Comparison of ENCODE assay signal across 8 mouse cellular contexts in genomic region chr11:87108409-87108754, GRCm38 (mm10). TPM values are rescaled to one million over a fixed set of nuclear protein-coding genes. Genes with fewer than 3 reads are reported as not detected.
A peak's percentile ranks its signal among the peaks of the same experiment; 100 is the strongest.
DNase-seq lines count a peak whose midpoint lies in the region; ATAC-seq and TF ChIP-seq lines count a peak whose summit lies in the region.

Prr11 (minus strand) TSS chr11:87108708.

- WGBS in kidney, postnatal 0 days = 0% methylated on average over 14 of the region's 14 CpGs
- 0% methylated on average over 14 of the region's 14 CpGs for WGBS in embryonic facial prominence, embryonic 11.5 days
- WGBS in intestine, embryonic 14.5 days = under 1% methylated on average over 14 of the region's 14 CpGs
- 0% methylated on average over 14 of the region's 14 CpGs for WGBS in midbrain, postnatal 0 days

- DNase-seq in kidney, postnatal 0 days (ENCODE audit: low spot score) = no peak
- DNase-seq in kidney, postnatal 25 days = no peak
- no peak for DNase-seq in embryonic facial prominence, embryonic 11.5 days (ENCODE audit: low spot score)
- no peak for DNase-seq in intestine, embryonic 14.5 days (ENCODE audit: low spot score)
- DNase-seq in midbrain, postnatal 0 days (ENCODE audit: low spot score) = no peak
- DNase-seq in layer of hippocampus, postnatal 14 days (ENCODE audit: low spot score in 2 of 2) = no peak
- no peak for DNase-seq in cerebellum, adult 18-20 months
- no peak for DNase-seq in layer of hippocampus, postnatal 10 days (ENCODE audit: low spot score in 2 of 2)

- H3K36me3 ChIP-seq in kidney, postnatal 0 days (ENCODE audit: insufficient read depth, low read length) = peaks cover 8% of the 10 kb centered on the region; the same call in 1 of the 2 replicates
- no peaks in the 10 kb centered on the region; the same call in 1 of the 2 replicates for H3K36me3 ChIP-seq in embryonic facial prominence, embryonic 11.5 days (replicated peaks; ENCODE audit: control insufficient read depth, insufficient read depth, low read depth, low read length)
- H3K36me3 ChIP-seq in intestine, embryonic 14.5 days (ENCODE audit: control insufficient read depth, insufficient read depth, low read length) = peaks cover 52% of the 10 kb centered on the region
- H3K36me3 ChIP-seq in midbrain, postnatal 0 days (ENCODE audit: insufficient read depth, low read length) = no peaks in the 10 kb centered on the region

- H3K4me3 ChIP-seq in kidney, postnatal 0 days (replicated peaks; ENCODE audit: low read depth, low read length) = peak within 1 kb of the TSS; percentile 90
- peak within 1 kb of the TSS; percentile 98 for H3K4me3 ChIP-seq in embryonic facial prominence, embryonic 11.5 days (ENCODE audit: low read depth, low read length)
- H3K4me3 ChIP-seq in intestine, embryonic 14.5 days (ENCODE audit: low read depth, low read length) = peak within 1 kb of the TSS; percentile 99
- H3K4me3 ChIP-seq in midbrain, postnatal 0 days (ENCODE audit: low read depth, low read length) = peak within 1 kb of the TSS; percentile 92

- no peaks in the 10 kb centered on the region for H3K9me3 ChIP-seq in kidney, postnatal 0 days (replicated peaks; ENCODE audit: low read length)
- no peaks in the 10 kb centered on the region for H3K9me3 ChIP-seq in embryonic facial prominence, embryonic 11.5 days (replicated peaks; ENCODE audit: control insufficient read depth, low read length)
- no peaks in the 10 kb centered on the region for H3K9me3 ChIP-seq in intestine, embryonic 14.5 days (ENCODE audit: control insufficient read depth, low read length)
- H3K9me3 ChIP-seq in midbrain, postnatal 0 days (ENCODE audit: low read length) = no peaks in the 10 kb centered on the region

- 0 out of 2 replicates have a peak, but pooled peaks cover 6% of the 10 kb centered on the region for H3K4me1 ChIP-seq in kidney, postnatal 0 days (replicated peaks; ENCODE audit: insufficient read depth, low read length)
- no peaks in the 10 kb centered on the region for H3K4me1 ChIP-seq in embryonic facial prominence, embryonic 11.5 days (ENCODE audit: control insufficient read depth, insufficient read depth, low read length)
- peaks cover 9% of the 10 kb centered on the region for H3K4me1 ChIP-seq in intestine, embryonic 14.5 days (replicated peaks; ENCODE audit: control insufficient read depth, insufficient read depth, low read length)
- peaks cover 3% of the 10 kb centered on the region; the same call in 1 of the 2 replicates for H3K4me1 ChIP-seq in midbrain, postnatal 0 days (ENCODE audit: insufficient read depth, low read length)

- H3K27me3 ChIP-seq in kidney, postnatal 0 days (ENCODE audit: insufficient read depth, low read length) = no peaks in the 10 kb centered on the region
- H3K27me3 ChIP-seq in embryonic facial prominence, embryonic 11.5 days (ENCODE audit: control insufficient read depth, insufficient read depth, low read length) = no peaks in the 10 kb centered on the region
- H3K27me3 ChIP-seq in intestine, embryonic 14.5 days (replicated peaks; ENCODE audit: control insufficient read depth, insufficient read depth, low read length) = no peaks in the 10 kb centered on the region
- H3K27me3 ChIP-seq in midbrain, postnatal 0 days (ENCODE audit: insufficient read depth, low read length) = no peaks in the 10 kb centered on the region

- ATAC-seq in kidney, postnatal 0 days (replicated peaks; ENCODE audit: low FRiP score, low read depth) = no peak
- ATAC-seq in embryonic facial prominence, embryonic 11.5 days (replicated peaks; ENCODE audit: insufficient number of reproducible peaks, low FRiP score, low TSS enrichment, low read depth) = no peak
- no peak for ATAC-seq in intestine, embryonic 14.5 days (replicated peaks; ENCODE audit: low FRiP score, low TSS enrichment, low read depth)
- no peak for ATAC-seq in midbrain, postnatal 0 days (ENCODE audit: low FRiP score)

- H3K4me2 ChIP-seq in kidney, postnatal 0 days (ENCODE audit: low read length) = peak within 1 kb of the TSS; percentile 79
- H3K4me2 ChIP-seq in embryonic facial prominence, embryonic 11.5 days (ENCODE audit: low read depth, low read length) = peak within 1 kb of the TSS; percentile 31
- peak within 1 kb of the TSS; percentile 83 for H3K4me2 ChIP-seq in intestine, embryonic 14.5 days (ENCODE audit: low read length)
- H3K4me2 ChIP-seq in midbrain, postnatal 0 days (ENCODE audit: low read depth, low read length, poor library complexity, severe bottlenecking) = peak within 1 kb of the TSS; percentile 80

- no peak for TF ChIP-seq CTCF in kidney, postnatal 0 days (IDR thresholded peaks at IDR 0.05; ENCODE audit: low read depth)
- no peak for TF ChIP-seq CTCF in midbrain, postnatal 0 days (IDR thresholded peaks at IDR 0.05)

- H3K27ac ChIP-seq in kidney, postnatal 0 days = peak within 1 kb of the TSS; percentile 96
- H3K27ac ChIP-seq in embryonic facial prominence, embryonic 11.5 days (replicated peaks; ENCODE audit: low read depth, low read length) = peak within 1 kb of the TSS; percentile 97
- H3K27ac ChIP-seq in intestine, embryonic 14.5 days (ENCODE audit: low read depth) = peak within 1 kb of the TSS; percentile 97
- H3K27ac ChIP-seq in midbrain, postnatal 0 days (ENCODE audit: low read depth, low read length) = peak within 1 kb of the TSS; percentile 87

- H3K9ac ChIP-seq in kidney, postnatal 0 days (ENCODE audit: low read depth, low read length) = peak within 1 kb of the TSS; percentile 88
- H3K9ac ChIP-seq in embryonic facial prominence, embryonic 11.5 days (replicated peaks; ENCODE audit: low read length) = peak within 1 kb of the TSS; percentile 100
- peak within 1 kb of the TSS; percentile 98 for H3K9ac ChIP-seq in intestine, embryonic 14.5 days (ENCODE audit: low read length)
- H3K9ac ChIP-seq in midbrain, postnatal 0 days (replicated peaks; ENCODE audit: low read length, poor library complexity, severe bottlenecking) = peak within 1 kb of the TSS; percentile 92

RNA-seq across cellular contexts. Expression of gene Prr11, which starts in this region (rescaled TPM):
- polyA plus RNA-seq in kidney, postnatal 0 days (2015; fragmentation: Nextera tagmentation; extraction: Ambion mirVana) = 3.7 and 4.0 TPM in 2 replicates
- polyA plus RNA-seq in embryonic facial prominence, embryonic 11.5 days (2014; fragmentation: Nextera tagmentation; extraction: Ambion mirVana) = 17.7 and 20.1 TPM in 2 replicates
- polyA plus RNA-seq in intestine, embryonic 14.5 days (2014; fragmentation: Nextera tagmentation; extraction: Ambion mirVana) = 12.0 and 14.8 TPM in 2 replicates
- 1.2 and 1.5 TPM in 2 replicates for total RNA-seq in midbrain, postnatal 0 days (2014; rRNA removed)
- polyA plus RNA-seq in midbrain, postnatal 0 days (2015; fragmentation: Nextera tagmentation; extraction: Ambion mirVana) = 0.88 and 1.1 TPM in 2 replicates
- 1 to 10 TPM in 1 of 2 experiments, under 1 TPM in 1; 0.69 to 1.4 TPM for total RNA-seq in layer of hippocampus, postnatal 14 days (2021)
- 1 to 10 TPM; 2.0 to 2.3 TPM for total RNA-seq in layer of hippocampus, postnatal 10 days (2021)

Comparison
In these comparisons a context has a peak if more than half of its experiments do, and no peak if none do; other contexts are left out.
1. H3K4me2 ChIP-seq: peak in every context shown above with its lines; median percentile 83 in intestine, embryonic 14.5 days; 80 in midbrain, postnatal 0 days; 79 in kidney, postnatal 0 days; 31 in embryonic facial prominence, embryonic 11.5 days.